Mouse (Mus musculus) liver, postnatal 0 days (tissue): ENCODE results near the gene Vmn2r101.

Source experiments
- CTCF ChIP-seq: sonication (generic); IDR thresholded peaks from 2 replicates; pipeline ENCODE4 v1.5.1; 2016; ENCODE audit warnings: antibody characterized with exemption, low read depth
- EP300 ChIP-seq: IDR thresholded peaks from 2 replicates; pipeline ENCODE4 v1.6.1; 2016; ENCODE audit warnings: antibody characterized with exemption, low read depth, mild to moderate bottlenecking

GRCm38 (mm10) chr17:19576927-19577326 is at the start of gene Vmn2r101:
- TF ChIP-seq EP300, result no peak
- TF ChIP-seq CTCF, result no peak
